Mouse (Mus musculus) midbrain, postnatal 0 days (tissue): ENCODE results near the gene Cmya5. TPM values are rescaled to one million over a fixed set of nuclear protein-coding genes. Genes with fewer than 3 reads are reported as not detected.

Source experiments
- ATAC-seq: fragments of 200-750 bp; cut with Nextera tagmentation; 2 replicates; pipeline ENCODE4 v1.8.0; 2017; ENCODE audit warnings: moderate number of reproducible peaks, mild to moderate bottlenecking, moderate TSS enrichment, moderate library complexity; ENCODE audit not compliant: low FRiP score
- DNase-seq: peaks from one replicate; pipeline ENCODE4 v3.0.0-alpha.2; 2015; ENCODE audit warnings: low spot score
- H3K27ac ChIP-seq: fragments of 300-500 bp; sonication (generic); 2 replicates; pipeline ENCODE4 v1.5.1; 2014; ENCODE audit warnings: low read depth, mild to moderate bottlenecking, low read length, mixed read lengths
- H3K27me3 ChIP-seq: fragments of 300-500 bp; sonication (generic); 2 replicates; pipeline ENCODE4 v1.6.1; 2014; ENCODE audit warnings: low read length, control low read depth, mixed read lengths; ENCODE audit not compliant: insufficient read depth
- H3K36me3 ChIP-seq: fragments of 300-500 bp; sonication (generic); 2 replicates; pipeline ENCODE4 v1.6.1; 2014; ENCODE audit warnings: low read length, control low read depth, mixed read lengths; ENCODE audit not compliant: insufficient read depth
- H3K4me1 ChIP-seq: fragments of 300-500 bp; sonication (generic); 2 replicates; pipeline ENCODE4 v1.6.1; 2014; ENCODE audit warnings: mild to moderate bottlenecking, control low read depth, antibody characterized with exemption, low read length, mixed read lengths; ENCODE audit not compliant: insufficient read depth
- H3K4me2 ChIP-seq: fragments of 300-500 bp; sonication (generic); 2 replicates; pipeline ENCODE4 v1.6.1; 2014; ENCODE audit warnings: low read depth, mild to moderate bottlenecking, low read length, mixed read lengths; ENCODE audit not compliant: poor library complexity, severe bottlenecking
- H3K4me3 ChIP-seq: fragments of 300-500 bp; sonication (generic); 2 replicates; pipeline ENCODE4 v1.5.1; 2014; ENCODE audit warnings: low read depth, mild to moderate bottlenecking, low read length, moderate library complexity
- H3K9ac ChIP-seq: fragments of 300-500 bp; sonication (generic); replicated peaks from 2 replicates; pipeline ENCODE4 v1.6.1; 2014; ENCODE audit warnings: mild to moderate bottlenecking, low read length, moderate library complexity, mixed read lengths; ENCODE audit not compliant: poor library complexity, severe bottlenecking
- H3K9me3 ChIP-seq: fragments of 300-500 bp; sonication (generic); 2 replicates; pipeline ENCODE4 v1.6.1; 2016; ENCODE audit warnings: low read length, control low read depth
- CTCF ChIP-seq: IDR thresholded peaks from 2 replicates; pipeline ENCODE4 v1.5.1; 2016; ENCODE audit warnings: antibody characterized with exemption, mild to moderate bottlenecking
- WGBS: fragments of 180-500 bp; shearing (Covaris S2); extraction: QIAGEN DNeasy Blood & Tissue Kit; methylation state at CpG from one replicate; pipeline ENCODE4 v1.1.7; 2014; 5-methylcytosine and 5-hydroxymethylcytosine counted together
- polyA plus RNA-seq: library from polyadenylated mRNA; unstranded; fragments of >200 nt; fragmentation: Nextera tagmentation; extraction: Ambion mirVana; gene quantifications from 2 replicates; pipeline ENCODE4 v1.2.1, GENCODE M21; 2015
- total RNA-seq: library from RNA; depleted of rRNA; stranded (reverse); fragments of >200 nt; gene quantifications from 2 replicates; pipeline ENCODE4 v1.2.3, GENCODE M21; 2014

Gene Cmya5
- total and polyA plus RNA-seq, 2 experiments from 2014 or later, result 0.16 to 0.71 TPM

GRCm38 (mm10) chr13:93153280-93153679 lies 8.8 kb upstream of the Cmya5 start:
- Histone ChIP-seq H3K9me3 (no peaks in the 10 kb centered on the region), H3K27ac (no peak overlapping the region), H3K4me1 (no peaks in the 10 kb centered on the region), H3K9ac (no peak overlapping the region), H3K36me3 (peaks cover 9% of the 10 kb centered on the region), H3K4me3 (no peak overlapping the region), H3K27me3 (no peaks in the 10 kb centered on the region), H3K4me2 (no peak overlapping the region)
- DNase-seq (no peak), ATAC-seq (no peak)
- no peak for TF ChIP-seq CTCF
- WGBS, result 95% methylated on average over 1 of the region's 1 CpGs

- H3K4me2 ChIP-seq, result peak overlapping the region; percentile 97
- DNase-seq (no peak), ATAC-seq (no peak; the same call in none of the 2 replicates)
- peak overlapping the region; percentile 46 for H3K4me3 ChIP-seq
- TF ChIP-seq CTCF, result no peak
- 19% methylated on average over 10 of the region's 11 CpGs for WGBS
- no peaks in the 10 kb centered on the region for H3K36me3 ChIP-seq
- H3K9ac ChIP-seq, result peak overlapping the region; percentile 52
- H3K27ac ChIP-seq, result no peak overlapping the region
- H3K9me3 ChIP-seq, result no peaks in the 10 kb centered on the region
- no peaks in the 10 kb centered on the region for H3K27me3 ChIP-seq
- no peaks in the 10 kb centered on the region for H3K4me1 ChIP-seq
Measured at GRCm38 (mm10) chr13:93143819-93144283, 673 bp downstream of the Cmya5 start.

GRCm38 (mm10) chr13:93141184-93141583 lies 3.3 kb downstream of the Cmya5 start:
- no peaks in the 10 kb centered on the region for H3K27me3 ChIP-seq
- DNase-seq (no peak), ATAC-seq (no peak)
- TF ChIP-seq CTCF, result no peak
- no peaks in the 10 kb centered on the region for H3K36me3 ChIP-seq
- H3K27ac ChIP-seq, result no peak overlapping the region
- no peak overlapping the region for H3K4me2 ChIP-seq
- H3K4me3 ChIP-seq, result no peak overlapping the region
- 96% methylated on average over 6 of the region's 6 CpGs for WGBS
- H3K9ac ChIP-seq, result no peak overlapping the region
- H3K4me1 ChIP-seq, result no peaks in the 10 kb centered on the region
- H3K9me3 ChIP-seq, result no peaks in the 10 kb centered on the region

- TF ChIP-seq CTCF, result no peak
- H3K27ac ChIP-seq, result no peak overlapping the region
- ATAC-seq (no peak), DNase-seq (no peak)
- no peaks in the 10 kb centered on the region for H3K36me3 ChIP-seq
- H3K27me3 ChIP-seq, result no peaks in the 10 kb centered on the region
- H3K4me3 ChIP-seq, result no peak overlapping the region
- H3K4me2 ChIP-seq, result no peak overlapping the region
- no peaks in the 10 kb centered on the region for H3K4me1 ChIP-seq
- H3K9me3 ChIP-seq, result no peaks in the 10 kb centered on the region
- H3K9ac ChIP-seq, result no peak overlapping the region
- 82% methylated on average over 1 of the region's 1 CpGs for WGBS
Measured at GRCm38 (mm10) chr13:93138059-93138458, 6.5 kb downstream of the Cmya5 start.

- no peak for TF ChIP-seq CTCF
- Histone ChIP-seq H3K4me1 (no peaks in the 10 kb centered on the region), H3K27me3 (no peaks in the 10 kb centered on the region), H3K4me3 (no peak overlapping the region), H3K4me2 (no peak overlapping the region), H3K9me3 (no peaks in the 10 kb centered on the region), H3K9ac (no peak overlapping the region), H3K27ac (no peak overlapping the region), H3K36me3 (no peaks in the 10 kb centered on the region)
- DNase-seq, result no peak
- 94% methylated on average over 7 of the region's 7 CpGs for WGBS
- no peak for ATAC-seq
Measured at GRCm38 (mm10) chr13:93137098-93137497, 7.4 kb downstream of the Cmya5 start.

- Histone ChIP-seq H3K9me3 (no peaks in the 10 kb centered on the region), H3K36me3 (no peaks in the 10 kb centered on the region), H3K9ac (no peak overlapping the region), H3K4me3 (no peak overlapping the region), H3K27me3 (no peaks in the 10 kb centered on the region), H3K27ac (no peak overlapping the region), H3K4me1 (no peaks in the 10 kb centered on the region), H3K4me2 (no peak overlapping the region)
- TF ChIP-seq CTCF, result no peak
- no peak for DNase-seq
- WGBS, result 92% methylated on average over 1 of the region's 1 CpGs
- no peak for ATAC-seq
Measured at GRCm38 (mm10) chr13:93136251-93136650, 8.3 kb downstream of the Cmya5 start.
